Mouse (Mus musculus) T-cell, adult 2 months (primary cell): ENCODE measurements at regions not wholly inside any gene's neighbourhood (a gene's known extent, or its start where the extent isn't known, plus 50 kb on each side); places are given as distances from the start of the nearest gene placed in this dataset.

Experiments used
- DNase-seq: peaks from one replicate; pipeline ENCODE4 v3.0.0; 2022; ENCODE audit warnings: low spot score

GRCm38 (mm10) chr19:14668512-14669181 is 70.8 kb upstream of the Tle4 start:
- no peak for DNase-seq

GRCm38 (mm10) chr19:14664682-14665417 is 67.0 kb upstream of the Tle4 start:
- no peak for DNase-seq

- no peak for DNase-seq
Observed at GRCm38 (mm10) chr19:14664096-14664586, 66.3 kb upstream of the Tle4 start.

- no peak for DNase-seq
Observed at GRCm38 (mm10) chr19:14663350-14663749, 65.5 kb upstream of the Tle4 start.

- no peak for DNase-seq
Observed at GRCm38 (mm10) chr19:14659725-14660124, 61.9 kb upstream of the Tle4 start.

GRCm38 (mm10) chr19:14658479-14658878 is 60.6 kb upstream of the Tle4 start:
- no peak for DNase-seq

- DNase-seq, result no peak
Observed at GRCm38 (mm10) chr19:14656022-14656388, 58.2 kb upstream of the Tle4 start.

- DNase-seq, result no peak
Observed at GRCm38 (mm10) chr19:14655302-14656021, 57.6 kb upstream of the Tle4 start.
